ENCODE assay signal across 11 mouse cellular contexts in the genomic region with DNA sequence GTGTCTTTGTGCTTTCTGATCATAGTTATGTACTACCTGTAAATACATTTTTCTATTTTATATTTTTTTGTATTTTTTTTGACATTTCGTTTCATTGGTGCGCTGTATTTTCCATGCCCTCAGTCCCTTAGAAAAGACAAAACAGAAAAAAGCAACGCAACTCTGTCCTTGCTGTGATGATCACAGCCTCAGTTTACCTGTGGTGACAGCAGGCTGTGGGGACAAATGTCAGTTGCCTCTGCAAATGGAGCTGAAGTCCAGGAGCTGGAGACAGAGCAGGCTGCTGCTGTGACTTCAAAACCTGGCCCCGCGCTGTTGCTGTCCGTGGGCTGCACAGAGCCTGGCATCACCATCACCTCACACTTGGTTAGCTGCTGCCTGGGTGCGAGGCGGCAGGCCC. TPM values are rescaled to one million over a fixed set of nuclear protein-coding genes. Genes with fewer than 3 reads are reported as not detected.
DNase-seq lines count a peak whose midpoint lies in the region; ATAC-seq and TF ChIP-seq lines count a peak whose summit lies in the region.
"Had no signal": no experiment of that assay in that cellular context is flagged by ENCODE, and none has a peak within 500 bp of the region (broad histone marks: within the 10 kb centered on the region; RNA-seq: fewer than 3 reads in every experiment).

A gene (minus strand): TSS at position 101 of the 400 bp plus-strand sequence.

- no peaks in the 10 kb centered on the region for H3K27me3 ChIP-seq in forebrain, embryonic 10.5 days (ENCODE audit: poor library complexity, severe bottlenecking)
- H3K27me3 ChIP-seq in forebrain, postnatal 0 days (ENCODE audit: insufficient read depth, low read length), result no peaks in the 10 kb centered on the region
- H3K27me3 ChIP-seq in midbrain, embryonic 10.5 days (ENCODE audit: low read depth, poor library complexity, severe bottlenecking), result no peaks in the 10 kb centered on the region
- no peaks in the 10 kb centered on the region for H3K27me3 ChIP-seq in midbrain, postnatal 0 days (ENCODE audit: insufficient read depth, low read length)
- no peaks in the 10 kb centered on the region for H3K27me3 ChIP-seq in limb, embryonic 13.5 days
- no peaks in the 10 kb centered on the region for H3K27me3 ChIP-seq in stomach, embryonic 15.5 days (replicated peaks)

- WGBS in forebrain, embryonic 10.5 days, result 98% methylated on average over 8 of the region's 8 CpGs
- WGBS in forebrain, postnatal 0 days, result 95% methylated on average over 8 of the region's 8 CpGs
- WGBS in midbrain, embryonic 10.5 days, result 95% methylated on average over 8 of the region's 8 CpGs
- WGBS in midbrain, postnatal 0 days, result 97% methylated on average over 8 of the region's 8 CpGs
- 96% methylated on average over 8 of the region's 8 CpGs for WGBS in limb, embryonic 13.5 days
- WGBS in stomach, embryonic 15.5 days, result 95% methylated on average over 8 of the region's 8 CpGs

- H3K4me3 ChIP-seq in forebrain, embryonic 10.5 days, result no peak within 1 kb of the TSS
- H3K4me3 ChIP-seq in forebrain, postnatal 0 days (ENCODE audit: low read depth, low read length), result no peak within 1 kb of the TSS
- no peak within 1 kb of the TSS for H3K4me3 ChIP-seq in midbrain, embryonic 10.5 days
- no peak within 1 kb of the TSS for H3K4me3 ChIP-seq in midbrain, postnatal 0 days (ENCODE audit: low read depth, low read length)
- no peak within 1 kb of the TSS for H3K4me3 ChIP-seq in limb, embryonic 13.5 days
- no peak within 1 kb of the TSS for H3K4me3 ChIP-seq in stomach, embryonic 15.5 days (replicated peaks)

- H3K9me3 ChIP-seq in forebrain, embryonic 10.5 days, result no peaks in the 10 kb centered on the region
- no peaks in the 10 kb centered on the region for H3K9me3 ChIP-seq in forebrain, postnatal 0 days (ENCODE audit: low read length)
- no peaks in the 10 kb centered on the region for H3K9me3 ChIP-seq in midbrain, embryonic 10.5 days (replicated peaks)
- no peaks in the 10 kb centered on the region for H3K9me3 ChIP-seq in midbrain, postnatal 0 days (ENCODE audit: low read length)
- no peaks in the 10 kb centered on the region for H3K9me3 ChIP-seq in limb, embryonic 13.5 days
- H3K9me3 ChIP-seq in stomach, embryonic 15.5 days, result no peaks in the 10 kb centered on the region

- H3K36me3 ChIP-seq in forebrain, embryonic 10.5 days (replicated peaks), result peaks cover 96% of the 10 kb centered on the region
- H3K36me3 ChIP-seq in forebrain, postnatal 0 days (ENCODE audit: insufficient read depth), result peaks cover 53% of the 10 kb centered on the region
- H3K36me3 ChIP-seq in midbrain, embryonic 10.5 days, result peaks cover 90% of the 10 kb centered on the region
- H3K36me3 ChIP-seq in midbrain, postnatal 0 days (ENCODE audit: insufficient read depth, low read length), result peaks cover 43% of the 10 kb centered on the region
- peaks cover 75% of the 10 kb centered on the region for H3K36me3 ChIP-seq in limb, embryonic 13.5 days
- peaks cover 22% of the 10 kb centered on the region for H3K36me3 ChIP-seq in stomach, embryonic 15.5 days

- H3K4me2 ChIP-seq in forebrain, postnatal 0 days (ENCODE audit: low read depth), result no peak within 1 kb of the TSS
- no peak within 1 kb of the TSS for H3K4me2 ChIP-seq in midbrain, postnatal 0 days (ENCODE audit: low read depth, low read length, poor library complexity, severe bottlenecking)
- H3K4me2 ChIP-seq in limb, embryonic 13.5 days (replicated peaks), result no peak within 1 kb of the TSS
- H3K4me2 ChIP-seq in stomach, embryonic 15.5 days, result no peak within 1 kb of the TSS

- no peak for DNase-seq in forebrain, embryonic 10.5 days (ENCODE audit: extremely low spot score, low spot score)
- no peak for DNase-seq in forebrain, postnatal 0 days
- no peak for DNase-seq in midbrain, embryonic 10.5 days (ENCODE audit: low spot score)
- DNase-seq in midbrain, postnatal 0 days (ENCODE audit: low spot score), result no peak
- DNase-seq in layer of hippocampus, adult 9-10 months (ENCODE audit: low spot score), result no peak
- DNase-seq in left cerebral cortex, postnatal 10 days (ENCODE audit: extremely low spot score in 1 of 2, low spot score in 2 of 2), result no peak
- DNase-seq: kidney, postnatal 10 days; lung, postnatal 36 days had no signal

- no peaks in the 10 kb centered on the region for H3K4me1 ChIP-seq in forebrain, embryonic 10.5 days
- no peaks in the 10 kb centered on the region for H3K4me1 ChIP-seq in forebrain, postnatal 0 days (ENCODE audit: insufficient read depth)
- H3K4me1 ChIP-seq in midbrain, embryonic 10.5 days, result no peaks in the 10 kb centered on the region
- no peaks in the 10 kb centered on the region for H3K4me1 ChIP-seq in midbrain, postnatal 0 days (ENCODE audit: insufficient read depth, low read length)
- H3K4me1 ChIP-seq in limb, embryonic 13.5 days, result no peaks in the 10 kb centered on the region
- no peaks in the 10 kb centered on the region for H3K4me1 ChIP-seq in stomach, embryonic 15.5 days

- no peak for ATAC-seq in forebrain, postnatal 0 days
- ATAC-seq in midbrain, postnatal 0 days (ENCODE audit: low FRiP score), result no peak
- no peak for ATAC-seq in limb, embryonic 13.5 days (ENCODE audit: low FRiP score, low read depth)
- ATAC-seq in stomach, embryonic 15.5 days (ENCODE audit: insufficient read depth, low FRiP score, low read depth), result no peak

- H3K27ac ChIP-seq in forebrain, embryonic 10.5 days, result no peak within 1 kb of the TSS
- H3K27ac ChIP-seq in forebrain, postnatal 0 days (ENCODE audit: low read depth, low read length), result no peak within 1 kb of the TSS
- H3K27ac ChIP-seq in midbrain, embryonic 10.5 days (replicated peaks), result no peak within 1 kb of the TSS
- no peak within 1 kb of the TSS for H3K27ac ChIP-seq in midbrain, postnatal 0 days (ENCODE audit: low read depth, low read length)
- H3K27ac ChIP-seq in limb, embryonic 13.5 days, result no peak within 1 kb of the TSS
- H3K27ac ChIP-seq in stomach, embryonic 15.5 days, result no peak within 1 kb of the TSS

- H3K9ac ChIP-seq in forebrain, postnatal 0 days, result no peak within 1 kb of the TSS
- no peak within 1 kb of the TSS for H3K9ac ChIP-seq in midbrain, postnatal 0 days (replicated peaks; ENCODE audit: low read length, poor library complexity, severe bottlenecking)
- H3K9ac ChIP-seq in limb, embryonic 13.5 days, result no peak within 1 kb of the TSS
- H3K9ac ChIP-seq in stomach, embryonic 15.5 days, result no peak within 1 kb of the TSS

- intact Hi-C loops in left cerebral cortex, postnatal 10 days (cut with DNase I), result no loop called here

- no peak for TF ChIP-seq CTCF in forebrain, postnatal 0 days (IDR thresholded peaks at IDR 0.05; ENCODE audit: low read depth)
- no peak for TF ChIP-seq CTCF in midbrain, postnatal 0 days (IDR thresholded peaks at IDR 0.05)

RNA-seq across cellular contexts. Expression of the gene that starts here (rescaled TPM):
- polyA plus RNA-seq in forebrain, embryonic 10.5 days (2016; fragmentation: Nextera tagmentation; extraction: Ambion mirVana), result 18.3 and 22.9 TPM in 2 replicates
- total RNA-seq in forebrain, postnatal 0 days (2014; rRNA removed), result not detected in 2 replicates
- polyA plus RNA-seq in forebrain, postnatal 0 days (2015; fragmentation: Nextera tagmentation; extraction: Ambion mirVana), result 32.5 and 44.0 TPM in 2 replicates
- polyA plus RNA-seq in midbrain, embryonic 10.5 days (2016; fragmentation: Nextera tagmentation; extraction: Ambion mirVana), result 23.5 and 25.4 TPM in 2 replicates
- total RNA-seq in midbrain, postnatal 0 days (2014; rRNA removed), result not detected in 2 replicates
- polyA plus RNA-seq in midbrain, postnatal 0 days (2015; fragmentation: Nextera tagmentation; extraction: Ambion mirVana), result 42.9 and 44.1 TPM in 2 replicates
- polyA plus RNA-seq in limb, embryonic 13.5 days (2015; fragmentation: Nextera tagmentation; extraction: Ambion mirVana), result 43.3 and 44.1 TPM in 2 replicates
- 27.1 and 31.2 TPM in 2 replicates for polyA plus RNA-seq in stomach, embryonic 15.5 days (2015; fragmentation: Nextera tagmentation; extraction: Ambion mirVana)
- not detected for total RNA-seq in left cerebral cortex, postnatal 10 days (2021)
- total RNA-seq: gastrocnemius, adult 8-10 months had no signal
